Mouse (Mus musculus) heart, embryonic 15.5 days (tissue): ENCODE results near the gene Ppp1r8. TPM values are rescaled to one million over a fixed set of nuclear protein-coding genes. Genes with fewer than 3 reads are reported as not detected.
"Not testable (repeated sequence)": the region's sequence is repeated elsewhere in the genome, so short reads cannot be mapped to it uniquely, and the experiment has no call there.

ENCODE experiments used
- ATAC-seq: fragments of 200-750 bp; cut with Nextera tagmentation; replicated peaks from 2 replicates; pipeline ENCODE4 v1.8.0; 2017; ENCODE audit warnings: low read depth, moderate TSS enrichment; ENCODE audit not compliant: insufficient number of reproducible peaks, insufficient read depth, low FRiP score
- H3K27ac ChIP-seq: fragments of 300-500 bp; sonication (generic); 2 replicates; pipeline ENCODE4 v1.5.1; 2015; ENCODE audit warnings: mild to moderate bottlenecking, inconsistent platforms
- H3K27me3 ChIP-seq: fragments of 300-500 bp; sonication (generic); 2 replicates; pipeline ENCODE4 v1.6.1; 2015; ENCODE audit warnings: inconsistent platforms
- H3K36me3 ChIP-seq: fragments of 300-500 bp; sonication (generic); 2 replicates; pipeline ENCODE4 v1.6.1; 2015; ENCODE audit warnings: mild to moderate bottlenecking, inconsistent platforms
- H3K4me1 ChIP-seq: fragments of 300-500 bp; sonication (generic); replicated peaks from 2 replicates; pipeline ENCODE4 v1.6.1; 2015; ENCODE audit warnings: inconsistent platforms
- H3K4me2 ChIP-seq: fragments of 300-500 bp; sonication (generic); 2 replicates; pipeline ENCODE4 v1.6.1; 2015; ENCODE audit warnings: inconsistent platforms, mild to moderate bottlenecking, moderate library complexity
- H3K4me3 ChIP-seq: fragments of 300-500 bp; sonication (generic); 2 replicates; pipeline ENCODE4 v1.5.1; 2015; ENCODE audit warnings: mild to moderate bottlenecking, inconsistent platforms
- H3K9ac ChIP-seq: fragments of 300-500 bp; sonication (generic); 2 replicates; pipeline ENCODE4 v1.6.1; 2015; ENCODE audit warnings: mild to moderate bottlenecking, inconsistent platforms
- H3K9me3 ChIP-seq: fragments of 300-500 bp; sonication (generic); replicated peaks from 2 replicates; pipeline ENCODE4 v1.6.1; 2016; ENCODE audit warnings: inconsistent platforms
- WGBS: fragments of 180-500 bp; shearing (Covaris S2); methylation state at CpG from one replicate; pipeline ENCODE4 v1.1.7; 2015; ENCODE audit warnings: mixed read lengths; 5-methylcytosine and 5-hydroxymethylcytosine counted together
- polyA plus RNA-seq: library from polyadenylated mRNA; unstranded; fragments of >200 nt; fragmentation: Nextera tagmentation; extraction: Ambion mirVana; gene quantifications from 2 replicates; pipeline ENCODE4 v1.2.1, GENCODE M21; 2015

Ppp1r8 gene
- polyA plus RNA-seq, 1 experiment from 2014 or later: 25.7 TPM

DNA sequence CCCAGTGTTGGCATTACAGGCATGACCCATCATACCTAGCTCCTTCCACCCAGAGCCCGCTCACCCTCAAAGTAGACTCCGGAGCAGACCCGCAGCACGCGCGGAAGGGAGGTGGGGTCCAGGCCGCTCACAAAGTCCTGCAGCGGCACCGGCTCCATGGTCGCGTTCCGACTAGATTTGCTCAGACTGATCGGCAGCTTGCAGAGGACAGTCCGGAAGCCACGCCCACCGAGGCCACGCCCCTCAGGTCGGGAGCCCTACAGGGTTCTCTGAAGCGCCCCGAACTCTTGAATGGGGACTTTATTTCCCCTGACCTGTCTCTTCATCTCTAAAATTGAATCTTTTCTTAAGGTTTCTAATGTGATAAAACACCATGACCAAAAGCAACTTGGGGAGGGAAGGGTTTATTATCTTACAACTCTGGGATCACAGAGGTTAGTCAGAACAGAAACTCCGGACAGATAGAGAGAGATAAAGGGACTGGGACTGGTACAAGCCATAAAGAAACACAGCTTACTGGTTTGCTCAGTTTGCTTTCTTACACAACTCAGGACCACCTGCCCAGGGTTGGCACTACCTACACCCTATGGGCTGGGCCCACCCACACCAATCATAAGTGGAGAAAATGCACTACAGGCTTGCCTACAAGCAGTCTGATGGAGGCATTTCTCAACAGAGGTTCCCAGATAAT, 46.6 kb downstream of the Ppp1r8 start, which contains the start of gene Themis2:
Gene Themis2, minus strand, starts transcription at position 192 of the 691 bp plus-strand sequence.
- Histone ChIP-seq H3K4me1 (peaks cover 6% of the 10 kb centered on the region), H3K9ac (peak within 1 kb of the TSS; percentile 28; the same call in 1 of the 2 replicates), H3K27ac (no peak within 1 kb of the TSS), H3K9me3 (no peaks in the 10 kb centered on the region), H3K4me3 (peak within 1 kb of the TSS; percentile 47), H3K27me3 (peaks cover 15% of the 10 kb centered on the region; the same call in 1 of the 2 replicates), H3K4me2 (peak within 1 kb of the TSS; percentile 64), H3K36me3 (no peaks in the 10 kb centered on the region)
- 2% methylated on average over 21 of the region's 21 CpGs for WGBS
- no peak for ATAC-seq

DNA sequence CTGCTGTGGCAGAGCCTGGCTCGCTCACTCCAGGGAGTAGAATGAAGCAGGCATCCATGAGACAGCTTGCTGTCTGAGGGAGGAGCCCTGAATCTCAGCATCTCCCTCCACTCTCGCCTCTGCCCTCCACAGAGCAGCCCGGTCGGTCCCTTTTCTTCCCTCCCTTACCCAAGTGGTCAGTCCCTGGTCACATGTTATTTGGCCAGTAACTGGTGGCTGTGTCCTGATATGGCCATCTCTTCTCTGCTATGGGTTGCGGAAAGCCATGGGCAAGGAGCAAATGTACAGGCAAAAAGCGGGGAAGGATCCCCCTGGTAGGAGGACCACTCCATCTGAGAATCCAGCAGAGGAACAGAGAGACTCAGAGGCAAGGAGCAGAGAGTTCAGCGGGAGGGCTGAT, 47.8 kb downstream of the Ppp1r8 start:
- Histone ChIP-seq H3K4me3 (peak overlapping the region; percentile 47), H3K27ac (no peak overlapping the region), H3K4me1 (peaks cover 6% of the 10 kb centered on the region), H3K27me3 (peaks cover 15% of the 10 kb centered on the region; the same call in 1 of the 2 replicates), H3K9me3 (no peaks in the 10 kb centered on the region), H3K36me3 (no peaks in the 10 kb centered on the region), H3K4me2 (peak overlapping the region; percentile 64; the same call in 1 of the 2 replicates), H3K9ac (no peak overlapping the region)
- no peak for ATAC-seq
- WGBS: 43% methylated on average over 7 of the region's 7 CpGs

DNA sequence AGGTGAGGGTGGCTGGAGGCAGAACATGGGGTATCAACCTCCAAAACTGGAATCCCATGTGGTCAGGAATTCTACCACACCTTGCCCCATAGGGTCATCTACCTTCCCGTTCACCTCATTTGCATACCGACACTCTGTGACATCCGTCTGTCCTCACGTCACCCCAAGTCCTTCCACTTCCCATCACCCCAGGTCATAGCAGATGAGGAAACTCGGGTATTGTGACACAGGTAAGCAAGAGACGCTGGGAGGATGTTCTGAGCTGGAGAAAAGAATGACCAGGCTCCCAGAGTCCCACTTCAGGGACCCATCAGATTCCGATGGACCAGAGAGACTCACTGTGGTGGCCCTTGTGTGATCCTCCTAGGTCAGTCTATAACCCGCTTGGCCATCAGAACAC, 48.2 kb downstream of the Ppp1r8 start:
- Histone ChIP-seq H3K4me2 (peak overlapping the region; percentile 64; the same call in 1 of the 2 replicates), H3K27ac (no peak overlapping the region), H3K4me3 (no peak overlapping the region), H3K9me3 (no peaks in the 10 kb centered on the region), H3K4me1 (peaks cover 6% of the 10 kb centered on the region), H3K27me3 (peaks cover 15% of the 10 kb centered on the region; the same call in 1 of the 2 replicates), H3K36me3 (no peaks in the 10 kb centered on the region), H3K9ac (no peak overlapping the region)
- no peak for ATAC-seq
- WGBS: 68% methylated on average over 8 of the region's 8 CpGs

DNA sequence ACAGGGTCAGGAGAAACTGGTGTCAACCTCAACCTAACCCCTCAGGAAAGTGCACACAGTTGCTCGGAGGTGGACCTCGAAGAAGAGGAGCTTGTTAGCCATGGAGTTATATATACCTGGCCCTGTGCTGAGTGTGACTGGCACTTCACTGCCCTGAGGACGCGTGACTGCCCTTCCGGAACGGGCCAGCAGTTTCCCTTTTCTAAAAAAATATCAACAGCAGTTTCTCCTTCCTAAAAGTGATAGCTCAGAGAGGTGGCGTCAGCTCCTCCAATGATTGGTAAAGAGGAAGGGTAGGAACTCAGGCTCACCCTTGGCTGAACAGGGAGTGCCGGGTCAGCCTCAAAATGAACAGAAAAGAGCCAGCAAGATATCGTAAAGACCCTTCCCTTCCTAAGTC, 48.9 kb downstream of the Ppp1r8 start:
- no peak for ATAC-seq
- H3K9ac ChIP-seq: no peak overlapping the region
- no peaks in the 10 kb centered on the region for H3K9me3 ChIP-seq
- H3K27ac ChIP-seq: no peak overlapping the region
- H3K4me1 ChIP-seq: peaks cover 6% of the 10 kb centered on the region
- 47% methylated on average over 9 of the region's 9 CpGs for WGBS
- no peaks in the 10 kb centered on the region for H3K36me3 ChIP-seq
- no peak overlapping the region for H3K4me3 ChIP-seq
- H3K27me3 ChIP-seq: peaks cover 15% of the 10 kb centered on the region; the same call in 1 of the 2 replicates
- no peak overlapping the region for H3K4me2 ChIP-seq

DNA sequence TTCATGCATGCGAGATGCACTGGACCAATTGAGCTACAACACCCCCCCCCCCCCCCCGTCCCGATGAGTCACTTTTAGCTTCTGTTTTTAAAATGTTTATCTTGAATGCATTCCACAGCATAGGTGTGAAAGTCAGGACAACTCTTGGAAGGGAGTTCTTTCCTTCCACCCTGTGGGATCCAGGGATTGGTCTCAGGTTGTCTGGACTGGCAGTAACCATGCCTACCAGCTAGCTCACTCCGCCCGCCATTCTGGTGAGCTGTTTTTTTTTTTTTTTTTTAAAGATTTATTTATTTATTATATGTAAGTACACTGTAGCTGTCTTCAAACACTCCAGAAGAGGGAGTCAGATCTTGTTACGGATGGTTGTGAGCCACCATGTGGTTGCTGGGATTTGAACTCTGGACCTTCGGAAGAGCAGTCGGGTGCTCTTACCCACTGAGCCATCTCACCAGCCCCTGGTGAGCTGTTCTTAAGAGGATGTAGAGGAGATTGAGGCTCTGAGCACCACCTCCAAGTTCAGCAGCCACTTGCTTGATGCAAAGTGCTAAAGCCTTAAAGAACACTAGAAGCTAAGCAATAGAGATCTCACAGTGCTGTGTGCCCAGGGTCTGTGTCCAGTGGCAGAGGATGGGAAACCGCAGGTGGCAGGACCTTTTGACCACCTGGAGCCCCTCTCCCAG, 49.5 kb downstream of the Ppp1r8 start:
- not testable (repeated sequence) for H3K9ac ChIP-seq, H3K4me3 ChIP-seq, H3K36me3 ChIP-seq, H3K4me2 ChIP-seq, ATAC-seq, H3K9me3 ChIP-seq, H3K4me1 ChIP-seq, H3K27ac ChIP-seq
- peaks cover 15% of the 10 kb centered on the region; the same call in 1 of the 2 replicates for H3K27me3 ChIP-seq
- 71% methylated on average over 8 of the region's 9 CpGs for WGBS

DNA sequence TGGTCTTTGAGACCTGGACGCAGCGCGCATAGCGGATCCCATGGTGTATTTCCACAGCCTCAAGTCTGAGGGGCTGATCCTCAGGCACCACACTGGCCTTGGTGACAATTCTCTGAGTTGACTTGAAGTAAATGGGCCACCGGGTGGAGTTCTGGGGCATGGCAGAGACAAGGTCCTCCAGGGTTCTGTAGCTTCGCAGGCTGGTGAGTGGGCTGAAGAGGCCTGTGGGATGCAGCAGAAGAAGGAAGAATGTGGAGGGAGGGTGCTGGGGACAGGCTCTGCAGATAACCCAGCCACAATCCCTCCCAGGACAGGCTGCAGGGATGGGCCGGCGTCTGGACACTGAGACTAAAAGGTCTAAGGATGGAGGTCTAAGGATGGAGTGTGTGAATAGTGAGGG, 53.2 kb downstream of the Ppp1r8 start:
- WGBS: 75% methylated on average over 8 of the region's 8 CpGs
- no peaks in the 10 kb centered on the region for H3K4me1 ChIP-seq
- no peak overlapping the region for H3K9ac ChIP-seq
- H3K36me3 ChIP-seq: no peaks in the 10 kb centered on the region
- no peak overlapping the region for H3K4me2 ChIP-seq
- no peak for ATAC-seq
- no peak overlapping the region for H3K4me3 ChIP-seq
- H3K27ac ChIP-seq: no peak overlapping the region
- H3K9me3 ChIP-seq: no peaks in the 10 kb centered on the region
- H3K27me3 ChIP-seq: peaks cover under 1% of the 10 kb centered on the region; the same call in 1 of the 2 replicates

DNA sequence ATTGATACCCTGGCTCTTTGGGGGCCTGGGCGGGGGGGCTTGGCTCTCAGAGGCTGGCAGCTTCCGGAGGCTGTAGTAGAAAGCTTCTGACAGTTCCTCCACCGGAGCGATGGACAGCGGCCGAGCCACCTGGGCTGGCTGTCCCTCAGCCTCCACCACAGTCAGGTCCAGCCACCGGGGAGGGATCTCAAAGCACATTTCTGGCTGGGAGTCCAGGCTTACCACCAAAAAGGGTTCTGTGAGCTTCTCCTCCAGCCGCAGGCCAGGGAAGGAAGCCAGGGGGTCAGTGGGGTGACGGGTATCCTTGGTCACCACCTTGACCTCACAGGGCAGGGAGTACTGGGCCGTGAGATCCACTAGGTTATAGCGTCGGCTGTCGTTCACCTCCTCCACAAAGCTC, 57.7 kb downstream of the Ppp1r8 start:
- Histone ChIP-seq H3K4me3 (no peak overlapping the region), H3K9me3 (no peaks in the 10 kb centered on the region), H3K36me3 (no peaks in the 10 kb centered on the region), H3K9ac (no peak overlapping the region), H3K27me3 (no peaks in the 10 kb centered on the region), H3K4me2 (no peak overlapping the region), H3K27ac (no peak overlapping the region), H3K4me1 (no peaks in the 10 kb centered on the region)
- no peak for ATAC-seq
- WGBS: 87% methylated on average over 13 of the region's 13 CpGs

DNA sequence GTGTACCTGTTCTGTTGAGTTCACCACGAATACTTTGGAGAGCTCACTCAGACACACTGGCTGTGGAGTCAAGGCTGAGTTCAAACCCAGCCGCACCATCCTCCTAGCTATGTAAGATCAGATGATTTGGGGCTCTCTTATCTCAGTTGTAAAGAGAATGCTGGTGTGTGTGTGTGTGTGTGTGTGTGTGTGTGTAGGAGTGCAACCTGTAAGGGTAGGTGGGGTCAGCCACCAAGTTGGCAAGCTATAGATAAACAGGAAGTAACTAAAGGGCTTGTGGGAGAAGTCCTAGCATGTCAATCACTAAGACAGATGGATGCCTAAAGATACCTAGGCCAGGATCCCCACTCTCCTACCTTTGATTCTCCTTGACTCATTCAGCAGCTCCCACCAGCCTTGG, 59.2 kb downstream of the Ppp1r8 start:
- H3K9me3 ChIP-seq: no peaks in the 10 kb centered on the region
- H3K36me3 ChIP-seq: peaks cover 5% of the 10 kb centered on the region; the same call in 1 of the 2 replicates
- no peak overlapping the region for H3K4me3 ChIP-seq
- H3K4me2 ChIP-seq: no peak overlapping the region
- H3K27me3 ChIP-seq: no peaks in the 10 kb centered on the region
- no peak overlapping the region for H3K9ac ChIP-seq
- H3K4me1 ChIP-seq: no peaks in the 10 kb centered on the region
- no peak overlapping the region for H3K27ac ChIP-seq
- ATAC-seq: no peak
- 76% methylated on average over 2 of the region's 2 CpGs for WGBS

DNA sequence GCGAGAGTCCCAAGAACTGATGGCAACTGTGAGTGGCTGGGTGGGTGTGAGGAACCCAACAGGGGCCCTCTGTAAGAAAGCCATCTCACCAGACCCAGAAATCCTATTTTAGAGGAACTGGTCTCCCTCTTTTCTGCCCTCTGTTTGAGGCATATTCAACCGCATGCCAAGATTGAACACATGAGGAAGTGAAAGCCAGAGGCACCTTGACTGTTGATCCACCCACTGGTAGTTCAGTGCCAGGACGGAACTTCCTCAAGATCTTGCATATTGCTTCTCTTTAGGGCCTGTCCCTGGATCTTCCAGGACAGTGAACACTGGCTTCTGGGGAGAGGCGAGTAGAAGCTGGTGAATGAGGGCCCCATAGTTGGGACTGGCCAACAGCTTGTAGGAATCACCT, 62.7 kb downstream of the Ppp1r8 start:
- ATAC-seq: no peak

DNA sequence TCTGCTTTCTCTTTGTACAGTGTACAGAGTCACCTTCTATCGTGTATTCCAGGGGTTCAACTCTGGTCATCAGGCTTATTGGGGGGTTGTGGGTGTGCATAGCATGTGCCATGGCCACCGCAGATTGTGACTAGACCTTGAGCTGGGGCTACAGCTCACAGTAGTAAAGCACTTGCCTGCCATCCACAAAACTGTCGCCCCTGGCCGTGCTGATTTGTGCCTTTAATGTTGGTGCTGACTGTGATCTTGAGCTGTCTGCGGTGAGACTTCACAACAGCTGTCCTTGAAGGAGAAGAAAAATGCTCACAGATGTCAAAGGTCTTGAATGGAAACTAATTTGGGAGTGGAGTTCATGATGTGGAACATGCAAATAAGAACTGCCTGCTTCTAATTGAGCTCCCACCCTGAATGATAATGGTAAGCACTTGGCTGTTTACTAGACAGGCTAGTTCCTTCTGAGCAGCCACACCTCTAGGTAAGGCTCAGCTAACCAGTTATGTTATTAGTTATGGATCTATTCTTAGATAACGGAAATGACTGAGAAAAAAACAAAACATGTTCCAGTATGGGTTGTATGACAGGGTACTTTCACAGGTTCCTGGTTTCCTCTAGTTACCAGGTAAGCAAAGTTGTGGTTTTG, 64.3 kb downstream of the Ppp1r8 start:
- Histone ChIP-seq H3K9me3 (no peaks in the 10 kb centered on the region), H3K9ac (no peak overlapping the region), H3K4me2 (no peak overlapping the region), H3K36me3 (peaks cover 54% of the 10 kb centered on the region), H3K4me3 (no peak overlapping the region), H3K27ac (no peak overlapping the region), H3K27me3 (no peaks in the 10 kb centered on the region), H3K4me1 (no peaks in the 10 kb centered on the region)
- no peak for ATAC-seq
- WGBS: 92% methylated on average over 6 of the region's 6 CpGs

More for the DNA sequence above, 62.7 kb downstream of the Ppp1r8 start:
- Histone ChIP-seq H3K4me1 (no peaks in the 10 kb centered on the region), H3K36me3 (peaks cover 39% of the 10 kb centered on the region), H3K4me2 (no peak overlapping the region), H3K9me3 (no peaks in the 10 kb centered on the region), H3K9ac (no peak overlapping the region), H3K27ac (no peak overlapping the region), H3K4me3 (no peak overlapping the region), H3K27me3 (no peaks in the 10 kb centered on the region)
- WGBS: 86% methylated on average over 4 of the region's 4 CpGs
